Mouse (Mus musculus) MEL (cell line): ENCODE results near the gene Ndufb10. TPM values are rescaled to one million over a fixed set of nuclear protein-coding genes. Genes with fewer than 3 reads are reported as not detected.

Experiments
- DNase-seq: peaks from one replicate; pipeline ENCODE4 v3.0.0; 2011; ENCODE audit warnings: low read depth, low spot score
- H3K27ac ChIP-seq: 2 replicates; pipeline ENCODE4 v1.5.1; 2012; ENCODE audit warnings: low read depth, mild to moderate bottlenecking, control low read depth, low read length, moderate library complexity; ENCODE audit not compliant: control insufficient read depth
- H3K27me3 ChIP-seq, 2 experiments: fragments of 150-350 bp in 1 of 2; sonication (generic) in 1 of 2; 2 replicates each; pipeline ENCODE4 v1.6.1; 2012; ENCODE audit warnings: low read length in 2 of 2, mild to moderate bottlenecking in 2 of 2, improper control_type of control experiment in 1 of 2, moderate library complexity in 1 of 2; ENCODE audit not compliant: insufficient read depth in 2 of 2, control insufficient read depth in 1 of 2
- H3K36me3 ChIP-seq, 2 experiments: 2 replicates each; pipeline ENCODE4 v1.6.1; 2012 to 2014; ENCODE audit warnings: low read length in 2 of 2, improper control_type of control experiment in 1 of 2, inconsistent platforms in 1 of 2, mild to moderate bottlenecking in 1 of 2; ENCODE audit not compliant: insufficient read depth in 2 of 2, control insufficient read depth in 1 of 2
- H3K4me1 ChIP-seq, 2 experiments: fragments of 150-350 bp in 1 of 2; sonication (generic) in 1 of 2; 2 replicates each; pipeline ENCODE4 v1.6.1; 2012; ENCODE audit warnings: low read length in 2 of 2, improper control_type of control experiment in 1 of 2, mild to moderate bottlenecking in 1 of 2; ENCODE audit not compliant: insufficient read depth in 2 of 2, control insufficient read depth in 1 of 2
- H3K4me3 ChIP-seq, 2 experiments: fragments of 150-350 bp in 1 of 2; sonication (generic) in 1 of 2; 2 replicates each; pipeline ENCODE4 v1.5.1; 2012; ENCODE audit warnings: low read depth in 2 of 2, low read length in 2 of 2, mild to moderate bottlenecking in 2 of 2, moderate library complexity in 2 of 2, control low read depth in 1 of 2, improper control_type of control experiment in 1 of 2; ENCODE audit not compliant: control insufficient read depth in 1 of 2, insufficient read depth in 1 of 2
- H3K79me2 ChIP-seq: 2 replicates; pipeline ENCODE4 v1.6.1; 2012; ENCODE audit warnings: mild to moderate bottlenecking, low read length, moderate library complexity; ENCODE audit not compliant: control insufficient read depth, poor library complexity, insufficient read depth
- H3K9ac ChIP-seq: 2 replicates; pipeline ENCODE4 v1.6.1; 2012; ENCODE audit warnings: low read depth, mild to moderate bottlenecking, control low read depth, low read length, moderate library complexity; ENCODE audit not compliant: control insufficient read depth, poor library complexity, severe bottlenecking
- H3K9me3 ChIP-seq: fragments of 150-350 bp; sonication (generic); replicated peaks from 2 replicates; pipeline ENCODE4 v1.6.1; 2012; ENCODE audit warnings: mild to moderate bottlenecking, low read length, improper control_type of control experiment, moderate library complexity; ENCODE audit not compliant: insufficient read depth
- BHLHE40 ChIP-seq: IDR thresholded peaks from 2 replicates; pipeline ENCODE4 v1.6.1; 2012; ENCODE audit warnings: low read depth, mild to moderate bottlenecking, inconsistent platforms, low read length, improper control_type of control experiment, borderline replicate concordance
- CHD2 ChIP-seq: IDR thresholded peaks from 2 replicates; pipeline ENCODE4 v1.6.1; 2011; ENCODE audit warnings: low read length, improper control_type of control experiment
- E2F4 ChIP-seq: IDR thresholded peaks from 2 replicates; pipeline ENCODE4 v1.6.1; 2011; ENCODE audit warnings: low read depth, low read length, improper control_type of control experiment, borderline replicate concordance
- ELF1 ChIP-seq: IDR thresholded peaks from 2 replicates; pipeline ENCODE4 v1.6.1; 2014; ENCODE audit warnings: low read depth, mild to moderate bottlenecking, inconsistent platforms, low read length, improper control_type of control experiment, moderate library complexity
- EP300 ChIP-seq, 2 experiments: IDR thresholded peaks; 2 replicates each; pipeline ENCODE4 v1.6.1; 2011; ENCODE audit warnings: improper control_type of control experiment in 2 of 2, low read length in 2 of 2, low read depth in 1 of 2, mild to moderate bottlenecking in 1 of 2
- ETS1 ChIP-seq: IDR thresholded peaks from 2 replicates; pipeline ENCODE4 v1.6.1; 2012; ENCODE audit warnings: low read depth, mild to moderate bottlenecking, inconsistent platforms, low read length, improper control_type of control experiment, moderate library complexity
- MAFK ChIP-seq: IDR thresholded peaks from 2 replicates; pipeline ENCODE4 v1.6.1; 2011; ENCODE audit warnings: low read depth, mild to moderate bottlenecking, low read length, improper control_type of control experiment, borderline replicate concordance
- MAZ ChIP-seq: IDR thresholded peaks from 2 replicates; pipeline ENCODE4 v1.6.1; 2012; ENCODE audit warnings: low read depth, mild to moderate bottlenecking, inconsistent platforms, low read length, improper control_type of control experiment
- MXI1 ChIP-seq: IDR thresholded peaks from 2 replicates; pipeline ENCODE4 v1.6.1; 2011; ENCODE audit warnings: mild to moderate bottlenecking, low read depth, low read length, improper control_type of control experiment
- MYB ChIP-seq: IDR thresholded peaks from 2 replicates; pipeline ENCODE4 v1.6.1; 2011; ENCODE audit warnings: mild to moderate bottlenecking, low read depth, low read length, improper control_type of control experiment
- NELFE ChIP-seq: IDR thresholded peaks from 2 replicates; pipeline ENCODE4 v1.6.1; 2011; ENCODE audit warnings: low read depth, low read length, improper control_type of control experiment
- NRF1 ChIP-seq: IDR thresholded peaks from 2 replicates; pipeline ENCODE4 v1.6.1; 2014; ENCODE audit warnings: low read depth, mild to moderate bottlenecking, inconsistent platforms, low read length, improper control_type of control experiment, moderate library complexity; ENCODE audit not compliant: poor library complexity, insufficient read depth, severe bottlenecking
- POLR2A ChIP-seq, 2 experiments: IDR thresholded peaks; 2 replicates each; pipeline ENCODE4 v1.6.1; 2011 to 2012; ENCODE audit warnings: low read length in 2 of 2, mild to moderate bottlenecking in 2 of 2, control low read depth in 1 of 2, improper control_type of control experiment in 1 of 2, low read depth in 1 of 2, moderate library complexity in 1 of 2; ENCODE audit not compliant: control insufficient read depth in 1 of 2, insufficient read depth in 1 of 2, poor library complexity in 1 of 2
- POLR2AphosphoS5 ChIP-seq: IDR thresholded peaks from 2 replicates; pipeline ENCODE4 v1.6.1; 2012; ENCODE audit warnings: low read depth, borderline replicate concordance, mild to moderate bottlenecking, inconsistent platforms, low read length, moderate library complexity, mixed read lengths
- RCOR1 ChIP-seq: IDR thresholded peaks from 2 replicates; pipeline ENCODE4 v1.6.1; 2012; ENCODE audit warnings: low read depth, mild to moderate bottlenecking, inconsistent platforms, low read length, improper control_type of control experiment
- SIN3A ChIP-seq: IDR thresholded peaks from 2 replicates; pipeline ENCODE4 v1.6.1; 2012; ENCODE audit warnings: low read length, improper control_type of control experiment, inconsistent platforms
- TAL1 ChIP-seq: IDR thresholded peaks from 2 replicates; pipeline ENCODE4 v1.6.1; 2012; ENCODE audit warnings: mild to moderate bottlenecking, inconsistent platforms, low read length, moderate library complexity, mixed read lengths
- TBP ChIP-seq: IDR thresholded peaks from 2 replicates; pipeline ENCODE4 v1.8.0; 2011; ENCODE audit warnings: low read depth, low read length, improper control_type of control experiment
- TCF12 ChIP-seq: IDR thresholded peaks from 2 replicates; pipeline ENCODE4 v1.6.1; 2014; ENCODE audit warnings: low read depth, mild to moderate bottlenecking, inconsistent platforms, low read length, improper control_type of control experiment, moderate library complexity
- UBTF ChIP-seq: IDR thresholded peaks from 2 replicates; pipeline ENCODE4 v1.6.1; 2012; ENCODE audit warnings: low read depth, mild to moderate bottlenecking, inconsistent platforms, low read length, improper control_type of control experiment, moderate library complexity, borderline replicate concordance; ENCODE audit not compliant: insufficient read depth
- USF1 ChIP-seq: IDR thresholded peaks from 2 replicates; pipeline ENCODE4 v1.6.1; 2014; ENCODE audit warnings: low read depth, mild to moderate bottlenecking, inconsistent platforms, low read length, improper control_type of control experiment, moderate library complexity
- ZC3H11A ChIP-seq: IDR thresholded peaks from 2 replicates; pipeline ENCODE4 v1.6.1; 2012; ENCODE audit warnings: low read depth, mild to moderate bottlenecking, inconsistent platforms, low read length, improper control_type of control experiment
- ZKSCAN1 ChIP-seq: IDR thresholded peaks from 2 replicates; pipeline ENCODE4 v1.6.1; 2012; ENCODE audit warnings: low read depth, mild to moderate bottlenecking, inconsistent platforms, low read length, improper control_type of control experiment, moderate library complexity
- ZMIZ1 ChIP-seq: IDR thresholded peaks from 2 replicates; pipeline ENCODE4 v1.6.1; 2012; ENCODE audit warnings: low read depth, mild to moderate bottlenecking, inconsistent platforms, low read length, improper control_type of control experiment, moderate library complexity
- ZNF384 ChIP-seq: IDR thresholded peaks from 2 replicates; pipeline ENCODE4 v1.6.1; 2012; ENCODE audit warnings: low read depth, mild to moderate bottlenecking, inconsistent platforms, low read length, improper control_type of control experiment
- polyA plus RNA-seq, 2 experiments: library from polyadenylated mRNA; stranded (reverse) in 1 of 2; unstranded in 1 of 2; fragments of >175 nt in 1 of 2; fragments of >200 nt in 1 of 2; gene quantifications; 2 replicates each; pipeline versions ENCODE4 v1.2.1 to v1.2.4; 2012; ENCODE audit warnings: low replicate concordance in 2 of 2, low read depth in 1 of 2; ENCODE audit not compliant: insufficient read length in 2 of 2, insufficient read depth in 1 of 2, missing spikeins in 1 of 2
- total RNA-seq: library from RNA; depleted of rRNA; stranded (reverse); fragments of 300-350 nt; gene quantifications from 2 replicates; pipeline ENCODE4 v1.2.3, GENCODE M21; 2012

Gene Ndufb10
- total and polyA plus RNA-seq, 3 experiments: 230 to 292 TPM; not detected in 1

DNA sequence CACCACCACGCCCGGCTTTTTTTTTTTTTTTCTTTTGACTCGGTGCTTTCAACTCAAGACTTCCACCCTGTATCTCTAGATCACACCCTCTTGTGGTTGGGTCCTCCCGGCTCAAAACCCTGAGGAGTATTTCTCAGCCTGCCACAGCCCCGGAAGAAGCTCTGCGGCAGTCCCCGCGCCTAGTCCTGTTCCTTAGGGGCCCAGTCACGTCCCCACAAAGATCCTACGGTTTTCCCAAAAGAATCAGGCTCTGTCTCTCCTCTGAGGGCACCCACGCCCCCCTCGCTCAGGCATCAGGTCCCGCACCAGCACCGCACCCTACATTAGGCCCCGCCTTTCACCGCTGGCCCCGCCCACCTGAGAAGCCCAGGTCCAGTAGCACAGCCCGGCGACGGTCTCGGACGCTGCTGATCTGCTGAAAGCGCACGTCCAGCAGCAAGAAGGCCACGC lies 37.1 kb downstream of the Ndufb10 start:
- peak; percentile 88 for DNase-seq
- Histone ChIP-seq H3K27ac (peak overlapping the region; percentile 71), H3K27me3 (no peaks in the 10 kb centered on the region), H3K4me3 (peak overlapping the region; percentile 61 to 64), H3K9ac (peak overlapping the region; percentile 57), H3K4me1 (peaks cover 0 to 12% of the 10 kb centered on the region in 2 experiments; a peak in 3 of 4 replicates), H3K9me3 (no peaks in the 10 kb centered on the region), H3K79me2 (no peaks in the 10 kb centered on the region), H3K36me3 (peaks cover 0 to 3% of the 10 kb centered on the region in 2 experiments; a peak in 1 of 4 replicates)
- TF ChIP-seq TCF12 (peak; percentile 18; the same call in 1 of the 2 replicates), ZKSCAN1 (no peak), SIN3A (peak; percentile 56), USF1 (0 out of 2 replicates have a peak, but pooled peaks have one; percentile 3), TBP (peak; percentile 43; the same call in 1 of the 2 replicates), E2F4 (no peak), NELFE (peak; percentile 26; the same call in 1 of the 2 replicates), ZC3H11A (no peak), BHLHE40 (no peak), NRF1 (no peak), MYB (no peak), POLR2A (IDR thresholded peaks at IDR 0.05; ENCODE audit: control insufficient read depth in 1 of 2, insufficient read depth in 1 of 2, low read depth in 1 of 2, low read length in 2 of 2, poor library complexity in 1 of 2) (peak in 1 of 2 experiments; percentile 43; a peak in 1 of 4 replicates), ELF1 (peak; percentile 69), MAZ (no peak), EP300 (IDR thresholded peaks at IDR 0.05; ENCODE audit: low read depth in 1 of 2, low read length in 2 of 2) (no peak; a peak in 1 of 4 replicates), TAL1 (no peak), UBTF (no peak), MAFK (no peak), CHD2 (no peak), ZNF384 (peak; percentile 90), ZMIZ1 (no peak), POLR2AphosphoS5 (no peak), MXI1 (peak; percentile 49; the same call in 1 of the 2 replicates), RCOR1 (no peak), ETS1 (no peak)
